Mouse (Mus musculus) forebrain, embryonic 13.5 days (tissue): ENCODE results near the gene Commd8. TPM values are rescaled to one million over a fixed set of nuclear protein-coding genes. Genes with fewer than 3 reads are reported as not detected.

Experiments used
- ATAC-seq: fragments of 200-750 bp; cut with Nextera tagmentation; 2 replicates; pipeline ENCODE4 v1.8.0; 2017
- H3K27ac ChIP-seq: fragments of 300-500 bp; sonication (generic); 2 replicates; pipeline ENCODE4 v1.5.1; 2015; ENCODE audit warnings: inconsistent platforms, mild to moderate bottlenecking, moderate library complexity
- H3K27me3 ChIP-seq: fragments of 300-500 bp; sonication (generic); 2 replicates; pipeline ENCODE4 v1.6.1; 2015; ENCODE audit warnings: mild to moderate bottlenecking, inconsistent platforms
- H3K36me3 ChIP-seq: fragments of 300-500 bp; sonication (generic); 2 replicates; pipeline ENCODE4 v1.6.1; 2015; ENCODE audit warnings: mild to moderate bottlenecking, inconsistent platforms; ENCODE audit not compliant: poor library complexity, severe bottlenecking
- H3K4me1 ChIP-seq: fragments of 300-500 bp; sonication (generic); 2 replicates; pipeline ENCODE4 v1.6.1; 2015; ENCODE audit warnings: inconsistent platforms
- H3K4me2 ChIP-seq: fragments of 300-500 bp; sonication (generic); 2 replicates; pipeline ENCODE4 v1.6.1; 2015; ENCODE audit warnings: inconsistent platforms, mild to moderate bottlenecking, moderate library complexity
- H3K4me3 ChIP-seq: fragments of 300-500 bp; sonication (generic); 2 replicates; pipeline ENCODE4 v1.5.1; 2015; ENCODE audit warnings: mild to moderate bottlenecking, inconsistent platforms
- H3K9ac ChIP-seq: fragments of 300-500 bp; sonication (generic); 2 replicates; pipeline ENCODE4 v1.6.1; 2015; ENCODE audit warnings: mild to moderate bottlenecking, inconsistent platforms
- H3K9me3 ChIP-seq: fragments of 300-500 bp; sonication (generic); replicated peaks from 2 replicates; pipeline ENCODE4 v1.6.1; 2016; ENCODE audit warnings: inconsistent platforms
- WGBS: fragments of 180-500 bp; shearing (Covaris S2); methylation state at CpG from one replicate; pipeline ENCODE4 v1.1.7; 2015; 5-methylcytosine and 5-hydroxymethylcytosine counted together
- polyA plus RNA-seq: library from polyadenylated mRNA; unstranded; fragments of >200 nt; fragmentation: Nextera tagmentation; extraction: Ambion mirVana; gene quantifications from 2 replicates; pipeline ENCODE4 v1.2.1, GENCODE M21; 2015

The Commd8 gene
- polyA plus RNA-seq, 1 experiment from 2014 or later: 157 TPM

DNA sequence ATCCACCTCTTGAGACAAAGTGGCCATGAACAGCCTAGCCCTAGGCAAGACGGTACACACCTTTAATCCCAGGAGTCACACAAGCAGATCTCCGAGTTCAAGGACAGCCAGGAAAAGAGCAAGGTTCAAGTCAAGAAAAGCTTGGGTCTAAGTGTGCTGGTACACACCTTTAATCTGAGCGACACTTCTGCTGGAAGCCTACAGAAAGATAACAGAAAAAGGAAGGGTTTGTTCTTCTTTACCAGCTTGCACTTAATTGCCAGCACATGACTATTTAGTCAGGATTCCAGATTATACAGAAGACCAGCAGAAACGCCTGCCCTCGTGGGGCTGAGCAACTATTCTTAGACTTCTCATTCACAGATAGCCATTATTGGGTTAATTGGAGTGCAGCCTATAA lies 23.9 kb upstream of the Commd8 start:
- H3K4me1 ChIP-seq: no peaks in the 10 kb centered on the region
- no peak for ATAC-seq
- no peaks in the 10 kb centered on the region for H3K36me3 ChIP-seq
- no peak overlapping the region for H3K4me3 ChIP-seq
- H3K9ac ChIP-seq: no peak overlapping the region
- WGBS: 82% methylated on average over 5 of the region's 5 CpGs
- H3K9me3 ChIP-seq: no peaks in the 10 kb centered on the region
- no peak overlapping the region for H3K4me2 ChIP-seq
- no peaks in the 10 kb centered on the region for H3K27me3 ChIP-seq
- no peak overlapping the region for H3K27ac ChIP-seq

DNA sequence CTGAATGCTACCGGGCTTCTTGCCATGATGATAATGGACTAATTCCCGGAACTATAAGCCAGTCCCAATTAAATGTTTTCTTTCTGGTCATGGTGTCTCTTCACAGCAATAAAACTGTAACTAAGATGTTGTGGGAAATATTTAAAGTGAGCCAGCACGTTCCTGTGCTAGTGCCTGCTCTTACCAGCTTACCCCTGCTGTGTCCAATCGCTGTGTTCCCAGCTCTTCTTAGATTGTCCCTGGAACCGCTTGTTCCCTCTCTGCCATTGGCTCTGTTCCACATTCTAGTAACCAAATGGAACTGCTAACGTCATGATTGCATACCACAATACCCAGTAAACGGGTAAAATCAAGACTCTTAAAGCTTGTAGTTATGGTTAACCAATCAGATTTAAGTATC lies 23.2 kb upstream of the Commd8 start:
- Histone ChIP-seq H3K27ac (no peak overlapping the region), H3K4me2 (no peak overlapping the region), H3K27me3 (no peaks in the 10 kb centered on the region), H3K4me1 (no peaks in the 10 kb centered on the region), H3K9me3 (no peaks in the 10 kb centered on the region), H3K4me3 (no peak overlapping the region), H3K9ac (no peak overlapping the region), H3K36me3 (no peaks in the 10 kb centered on the region)
- ATAC-seq: no peak
- WGBS: 84% methylated on average over 7 of the region's 7 CpGs

DNA sequence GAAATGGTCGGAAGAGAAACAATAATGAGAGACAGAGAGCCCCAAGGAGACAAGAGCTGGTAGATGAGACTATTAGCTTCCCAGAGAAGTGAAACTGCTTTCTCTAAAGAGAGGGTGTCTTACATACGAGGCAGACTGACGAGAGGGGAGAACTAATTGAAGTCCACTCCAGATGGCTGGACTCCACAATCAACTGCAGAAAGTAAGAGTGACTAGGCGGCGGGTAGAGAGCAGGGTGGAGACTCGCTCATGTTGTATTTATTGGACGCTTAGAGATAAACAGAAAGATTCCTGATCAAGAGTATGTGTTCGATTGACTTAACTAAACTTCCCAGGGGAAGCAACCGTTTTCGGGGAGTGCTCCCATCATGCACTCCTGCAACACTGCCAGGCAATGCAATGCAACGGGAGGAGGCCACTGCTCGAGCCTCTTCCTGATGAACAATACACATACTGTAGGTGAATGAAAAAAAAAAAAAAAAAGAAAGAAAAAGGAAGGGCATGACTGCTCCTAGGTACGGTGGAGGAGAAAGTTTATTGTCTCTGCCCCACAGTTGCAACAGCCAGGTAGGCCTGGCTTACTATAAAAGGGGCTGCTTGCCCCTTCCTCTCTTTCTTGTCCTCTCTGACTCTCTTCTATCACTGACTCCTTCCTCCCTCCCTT lies 16.6 kb upstream of the Commd8 start:
- H3K9ac ChIP-seq: no peak overlapping the region
- no peaks in the 10 kb centered on the region for H3K27me3 ChIP-seq
- no peak overlapping the region for H3K4me3 ChIP-seq
- H3K4me1 ChIP-seq: no peaks in the 10 kb centered on the region
- no peak overlapping the region for H3K4me2 ChIP-seq
- WGBS: 87% methylated on average over 13 of the region's 13 CpGs
- H3K27ac ChIP-seq: no peak overlapping the region
- H3K36me3 ChIP-seq: no peaks in the 10 kb centered on the region
- no peak for ATAC-seq
- no peaks in the 10 kb centered on the region for H3K9me3 ChIP-seq

DNA sequence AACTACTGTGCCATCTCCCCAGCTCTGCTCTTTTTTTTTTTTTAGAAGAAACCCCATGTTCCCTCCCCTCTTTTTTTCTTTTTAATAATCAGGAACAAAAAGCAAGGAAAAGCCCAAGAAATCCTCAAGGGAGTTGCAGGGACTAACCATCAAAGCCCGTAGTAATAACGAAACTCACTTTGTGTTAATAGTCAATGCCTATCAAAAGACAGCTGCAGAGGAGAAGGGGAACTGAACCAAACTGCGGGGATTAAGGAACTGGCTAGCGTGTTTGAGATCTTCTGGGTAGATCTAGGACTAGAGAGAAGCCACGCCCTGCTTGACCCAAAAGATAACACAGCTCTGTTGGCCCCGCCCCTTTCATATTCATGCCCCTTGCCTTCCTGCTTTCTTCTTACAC lies 15.9 kb upstream of the Commd8 start:
- Histone ChIP-seq H3K9ac (no peak overlapping the region), H3K4me2 (no peak overlapping the region), H3K27me3 (no peaks in the 10 kb centered on the region), H3K4me1 (no peaks in the 10 kb centered on the region), H3K27ac (no peak overlapping the region), H3K4me3 (no peak overlapping the region), H3K36me3 (no peaks in the 10 kb centered on the region), H3K9me3 (no peaks in the 10 kb centered on the region)
- ATAC-seq: no peak
- WGBS: 78% methylated on average over 6 of the region's 6 CpGs

DNA sequence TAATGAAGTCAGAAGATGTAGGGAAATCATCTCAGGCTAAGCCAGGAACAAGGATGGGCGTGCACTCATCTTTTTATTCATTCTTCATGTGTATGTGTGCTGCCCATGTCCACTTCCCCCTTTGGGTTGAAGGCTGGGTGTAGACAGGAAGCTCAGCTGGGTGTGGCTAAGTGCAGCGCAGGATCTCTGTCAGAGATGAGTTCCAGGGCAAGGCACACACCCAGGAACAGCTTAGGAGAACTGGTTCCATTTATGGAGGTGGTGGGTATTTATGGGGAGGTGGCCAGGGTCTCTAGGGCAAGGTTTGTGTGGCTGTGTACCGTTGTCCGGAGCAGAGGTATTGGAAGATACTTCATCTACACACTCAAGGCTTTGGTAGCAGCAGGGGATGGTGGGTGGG lies 14.8 kb upstream of the Commd8 start:
- 91% methylated on average over 4 of the region's 4 CpGs for WGBS
- no peaks in the 10 kb centered on the region for H3K9me3 ChIP-seq

DNA sequence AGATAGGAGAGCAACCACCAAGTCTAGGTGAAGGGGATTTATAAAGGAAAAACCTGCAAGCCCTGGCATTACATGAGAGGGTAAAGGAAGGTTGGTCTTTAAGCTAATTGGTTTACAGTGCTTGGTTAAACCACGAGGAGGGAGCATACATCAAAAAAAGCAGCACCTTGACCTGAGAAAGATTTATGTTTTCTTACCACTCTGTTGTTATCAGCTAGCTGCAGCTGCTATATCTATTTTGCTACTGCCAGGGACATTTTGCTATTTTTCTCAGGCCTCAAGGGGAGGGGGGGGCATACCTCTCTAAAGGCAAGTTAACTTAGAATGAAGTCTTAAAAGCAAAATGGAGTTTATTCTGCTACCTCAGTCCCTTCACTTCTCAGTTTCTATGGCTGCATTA lies 13.2 kb upstream of the Commd8 start:
- Histone ChIP-seq H3K9me3 (no peaks in the 10 kb centered on the region), H3K36me3 (no peaks in the 10 kb centered on the region), H3K4me1 (no peaks in the 10 kb centered on the region), H3K27me3 (no peaks in the 10 kb centered on the region), H3K27ac (no peak overlapping the region), H3K4me2 (no peak overlapping the region), H3K4me3 (no peak overlapping the region), H3K9ac (no peak overlapping the region)
- no peak for ATAC-seq
- WGBS: 35% methylated on average over 1 of the region's 1 CpGs

More for the DNA sequence above, 14.8 kb upstream of the Commd8 start:
- no peak overlapping the region for H3K4me3 ChIP-seq
- H3K9ac ChIP-seq: no peak overlapping the region
- no peaks in the 10 kb centered on the region for H3K4me1 ChIP-seq
- no peaks in the 10 kb centered on the region for H3K27me3 ChIP-seq
- no peak overlapping the region for H3K4me2 ChIP-seq
- H3K36me3 ChIP-seq: no peaks in the 10 kb centered on the region
- no peak for ATAC-seq
- H3K27ac ChIP-seq: no peak overlapping the region

DNA sequence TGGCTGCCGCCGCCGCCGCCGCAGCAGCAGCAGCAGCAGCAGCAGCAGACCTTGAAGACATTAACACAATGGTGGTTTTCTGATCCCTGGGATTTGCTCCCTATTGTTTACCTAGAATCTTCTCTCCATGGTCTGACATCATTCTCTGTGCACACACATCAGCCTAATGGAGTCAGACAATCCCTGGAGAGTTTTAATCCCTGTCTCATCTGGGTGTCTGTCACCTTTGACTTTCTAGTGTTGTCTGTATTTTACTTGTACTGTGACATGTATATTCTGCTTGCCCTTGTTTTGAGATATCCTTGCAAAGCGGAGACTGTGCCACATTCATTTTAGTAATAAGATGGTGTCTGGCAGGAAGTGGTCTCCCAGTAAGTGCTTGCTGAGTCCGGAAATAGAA lies 7.5 kb upstream of the Commd8 start:
- H3K4me1 ChIP-seq: no peaks in the 10 kb centered on the region
- H3K9ac ChIP-seq: no peak overlapping the region
- peak; percentile 61 for ATAC-seq
- no peak overlapping the region for H3K4me3 ChIP-seq
- no peak overlapping the region for H3K27ac ChIP-seq
- WGBS: 20% methylated on average over 7 of the region's 7 CpGs
- no peaks in the 10 kb centered on the region for H3K9me3 ChIP-seq
- H3K4me2 ChIP-seq: peak overlapping the region; percentile 45
- no peaks in the 10 kb centered on the region for H3K27me3 ChIP-seq
- H3K36me3 ChIP-seq: no peaks in the 10 kb centered on the region

DNA sequence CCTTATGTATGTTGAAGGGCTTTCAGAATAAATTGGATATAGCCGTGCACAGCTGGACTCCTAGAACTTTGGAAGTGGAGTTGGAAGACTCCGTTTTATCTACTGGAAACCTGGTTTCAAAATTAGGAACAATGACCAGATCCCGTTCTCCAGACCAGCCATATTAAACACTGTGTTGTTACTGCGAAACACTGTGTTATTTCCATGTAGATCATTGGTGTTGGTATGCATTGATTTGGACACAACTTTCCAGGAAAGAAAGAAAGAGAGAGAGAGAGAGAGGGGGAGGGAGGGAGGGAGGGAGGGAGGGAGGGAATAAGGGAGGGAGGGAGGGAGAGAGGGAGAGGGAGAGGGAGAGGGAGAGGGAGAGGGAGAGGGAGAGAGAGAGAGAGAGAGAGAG lies 7.1 kb upstream of the Commd8 start:
- H3K27me3 ChIP-seq: no peaks in the 10 kb centered on the region
- peak overlapping the region; percentile 45; the same call in 1 of the 2 replicates for H3K4me2 ChIP-seq
- H3K4me1 ChIP-seq: no peaks in the 10 kb centered on the region
- no peaks in the 10 kb centered on the region for H3K9me3 ChIP-seq
- no peak for ATAC-seq
- H3K9ac ChIP-seq: no peak overlapping the region
- H3K27ac ChIP-seq: no peak overlapping the region
- 63% methylated on average over 4 of the region's 4 CpGs for WGBS
- H3K36me3 ChIP-seq: no peaks in the 10 kb centered on the region
- no peak overlapping the region for H3K4me3 ChIP-seq

DNA sequence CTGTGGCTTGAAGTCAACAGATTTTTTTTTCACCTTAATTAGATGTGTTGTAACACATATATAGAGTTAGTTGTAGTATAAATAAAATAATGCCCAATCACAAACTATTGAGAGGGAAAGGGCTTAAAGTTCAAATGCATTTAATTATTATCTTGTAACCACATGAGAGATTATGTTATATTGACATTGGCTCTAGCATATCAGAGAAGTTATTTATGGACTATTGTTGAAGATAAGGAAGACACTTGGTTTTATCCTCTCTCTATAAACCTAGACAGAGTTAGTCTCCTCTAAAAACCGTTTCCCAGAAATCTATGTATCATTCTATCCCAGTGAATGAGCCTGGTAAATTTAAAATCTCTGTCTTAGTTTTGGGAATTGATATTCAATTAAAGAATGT lies 5.5 kb upstream of the Commd8 start:
- Histone ChIP-seq H3K27ac (no peak overlapping the region), H3K27me3 (no peaks in the 10 kb centered on the region), H3K36me3 (no peaks in the 10 kb centered on the region), H3K4me2 (no peak overlapping the region), H3K4me3 (no peak overlapping the region), H3K4me1 (no peaks in the 10 kb centered on the region), H3K9me3 (no peaks in the 10 kb centered on the region), H3K9ac (no peak overlapping the region)
- ATAC-seq: no peak
- 74% methylated on average over 1 of the region's 1 CpGs for WGBS

DNA sequence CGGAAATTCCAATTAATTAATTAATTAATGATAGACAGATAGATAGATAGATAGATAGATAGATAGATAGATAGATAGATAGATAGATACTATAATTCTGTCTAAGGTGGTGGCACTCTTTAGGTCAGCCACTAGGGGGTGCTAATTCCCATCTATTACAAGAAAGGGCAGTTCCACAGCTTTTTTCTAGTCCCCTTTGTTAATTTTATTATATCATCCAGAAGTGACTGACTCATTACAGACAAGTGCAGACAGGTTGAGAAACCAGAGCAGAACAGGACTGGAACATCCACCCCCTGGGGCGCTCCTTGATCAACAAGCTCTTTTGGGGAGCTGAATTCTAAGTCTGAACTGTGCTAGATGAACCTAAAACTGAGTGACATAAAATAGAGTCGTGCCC lies 4.7 kb upstream of the Commd8 start:
- WGBS: 36% methylated on average over 3 of the region's 3 CpGs

DNA sequence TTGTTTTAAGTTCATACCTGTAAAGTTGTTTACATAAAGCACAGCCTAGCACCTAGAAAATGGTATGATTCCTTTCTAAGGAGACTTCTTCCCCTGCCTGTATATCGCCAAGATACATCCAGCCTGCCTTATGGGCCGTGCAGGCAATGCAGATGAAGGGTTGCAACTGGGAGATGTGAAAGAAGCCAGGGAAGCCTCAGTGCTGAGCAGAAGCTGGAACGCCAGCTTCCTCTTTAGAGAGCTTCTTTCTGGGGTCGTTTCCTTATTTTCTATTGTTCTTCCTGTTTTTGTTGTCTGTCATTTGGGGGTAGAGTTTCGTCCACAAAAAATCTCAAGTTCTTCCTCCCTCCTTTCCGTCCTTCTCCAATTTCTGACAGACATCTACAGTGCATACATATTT lies 2.1 kb upstream of the Commd8 start:
- Histone ChIP-seq H3K4me2 (no peak overlapping the region), H3K4me1 (peaks cover 15% of the 10 kb centered on the region), H3K36me3 (no peaks in the 10 kb centered on the region), H3K9ac (no peak overlapping the region), H3K9me3 (no peaks in the 10 kb centered on the region), H3K4me3 (no peak overlapping the region), H3K27ac (no peak overlapping the region), H3K27me3 (no peaks in the 10 kb centered on the region)
- ATAC-seq: no peak
- WGBS: 72% methylated on average over 6 of the region's 6 CpGs

More for the DNA sequence above, 4.7 kb upstream of the Commd8 start:
- H3K9me3 ChIP-seq: no peaks in the 10 kb centered on the region
- H3K4me2 ChIP-seq: no peak overlapping the region
- no peak overlapping the region for H3K27ac ChIP-seq
- no peak overlapping the region for H3K9ac ChIP-seq
- H3K4me3 ChIP-seq: no peak overlapping the region
- H3K4me1 ChIP-seq: no peaks in the 10 kb centered on the region
- ATAC-seq: peak; percentile 3; the same call in 1 of the 2 replicates
- H3K27me3 ChIP-seq: no peaks in the 10 kb centered on the region
- no peaks in the 10 kb centered on the region for H3K36me3 ChIP-seq

DNA sequence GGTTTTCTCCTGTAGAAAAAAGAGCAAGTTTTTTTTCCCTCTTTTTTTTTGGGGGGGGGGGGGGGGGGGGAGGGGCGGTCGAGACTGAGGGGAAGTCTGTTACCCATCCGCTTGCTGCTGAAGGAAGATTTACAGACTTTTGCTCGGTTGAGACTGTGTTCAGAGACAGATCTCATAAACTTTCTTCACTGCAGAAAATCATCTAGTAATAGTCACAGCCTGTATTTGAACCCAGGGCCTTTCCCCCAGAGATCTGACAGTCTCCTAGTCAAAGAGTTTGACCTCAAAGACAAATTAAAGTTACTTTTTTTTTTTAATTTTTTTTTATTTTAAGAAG lies 264 bp upstream of the Commd8 start:
- WGBS: 0% methylated on average over 4 of the region's 4 CpGs
- H3K9ac ChIP-seq: no peak overlapping the region
- H3K4me2 ChIP-seq: peak overlapping the region; percentile 48
- H3K27me3 ChIP-seq: no peaks in the 10 kb centered on the region
- H3K4me1 ChIP-seq: peaks cover 15% of the 10 kb centered on the region
- H3K27ac ChIP-seq: no peak overlapping the region
- peak overlapping the region; percentile 75 for H3K4me3 ChIP-seq
- ATAC-seq: peak; percentile 80
- no peaks in the 10 kb centered on the region for H3K9me3 ChIP-seq
- peaks cover 4% of the 10 kb centered on the region; the same call in 1 of the 2 replicates for H3K36me3 ChIP-seq

DNA sequence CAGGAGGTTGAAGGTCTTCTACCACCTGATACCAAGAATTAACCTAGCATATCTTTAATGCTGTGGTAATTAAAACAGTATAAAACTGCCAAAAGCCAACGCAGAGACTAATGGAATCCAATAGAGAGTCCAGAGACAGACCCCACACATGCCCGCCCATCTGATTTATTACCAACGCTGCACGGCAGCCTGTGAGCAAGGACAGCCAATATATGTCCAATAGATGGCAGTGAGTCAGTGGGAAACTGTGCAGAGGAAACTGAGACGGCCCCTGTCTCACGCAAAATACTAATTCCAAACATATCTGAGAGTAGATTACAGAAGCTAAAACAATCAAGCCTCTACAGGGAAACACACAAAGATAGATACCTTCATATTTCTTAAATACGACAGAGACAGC lies 3.6 kb downstream of the Commd8 start:
- peaks cover 37% of the 10 kb centered on the region for H3K36me3 ChIP-seq
- H3K4me3 ChIP-seq: no peak overlapping the region
- WGBS: 86% methylated on average over 7 of the region's 7 CpGs
- H3K27me3 ChIP-seq: no peaks in the 10 kb centered on the region
- no peak overlapping the region for H3K9ac ChIP-seq
- H3K4me2 ChIP-seq: no peak overlapping the region
- ATAC-seq: no peak
- no peaks in the 10 kb centered on the region for H3K9me3 ChIP-seq
- H3K27ac ChIP-seq: no peak overlapping the region
- H3K4me1 ChIP-seq: peaks cover 15% of the 10 kb centered on the region
